Mouse (Mus musculus) heart, postnatal 0 days (tissue): Measurements from ENCODE around the gene Arhgef12.

Experiments
- CTCF ChIP-seq: IDR thresholded peaks from 2 replicates; pipeline ENCODE4 v1.5.1; 2016; ENCODE audit warnings: antibody characterized with exemption, control low read depth, low read depth
- EP300 ChIP-seq: IDR thresholded peaks from 2 replicates; pipeline ENCODE4 v1.6.1; 2016; ENCODE audit warnings: antibody characterized with exemption, low read depth

- TF ChIP-seq CTCF (no peak), EP300 (no peak)
Observed at GRCm38 (mm10) chr9:43110286-43110980, 3.4 kb upstream of the Arhgef12 start.
